Mouse (Mus musculus) lung, adult 2 months (tissue): ENCODE results near the gene Ncf4. TPM values are rescaled to one million over a fixed set of nuclear protein-coding genes. Genes with fewer than 3 reads are reported as not detected.
A peak's percentile ranks its signal among the peaks of the same experiment; 100 is the strongest.

Experiments used
- DNase-seq: peaks from one replicate; pipeline ENCODE4 v3.0.0; 2022
- H3K4me1 ChIP-seq: fragments of 200-500 bp; 2 replicates; pipeline ENCODE4 v1.6.1; 2011; ENCODE audit warnings: low read length; ENCODE audit not compliant: control insufficient read depth, insufficient read depth
- H3K4me3 ChIP-seq: fragments of 200-500 bp; replicated peaks from 2 replicates; pipeline ENCODE3; 2011; ENCODE audit warnings: low read depth, mild to moderate bottlenecking, control low read depth, low read length; ENCODE audit errors: extremely low read depth
- CTCF ChIP-seq: fragments of 200-500 bp; IDR thresholded peaks from 2 replicates; pipeline ENCODE4 v1.5.1; 2011; ENCODE audit warnings: mild to moderate bottlenecking, low read length, control low read depth; ENCODE audit not compliant: insufficient read depth
- POLR2A ChIP-seq: fragments of 200-500 bp; IDR thresholded peaks from 2 replicates; pipeline ENCODE4 v1.6.1; 2011; ENCODE audit warnings: low read depth, mild to moderate bottlenecking, control low read depth, low read length, borderline replicate concordance; ENCODE audit errors: extremely low read depth
- WGBS: fragments of 180-500 bp; shearing (Covaris S2); methylation state at CpG from one replicate; pipeline ENCODE4 v1.1.7; 2018; 5-methylcytosine and 5-hydroxymethylcytosine counted together
- polyA plus RNA-seq: library from polyadenylated mRNA; depleted of rRNA; stranded (reverse); fragments of >200 nt; gene quantifications from 2 replicates; pipeline ENCODE4 v1.2.3, GENCODE M21; 2012

Gene Ncf4
- polyA plus RNA-seq, 1 experiment = 23.0 TPM

DNA sequence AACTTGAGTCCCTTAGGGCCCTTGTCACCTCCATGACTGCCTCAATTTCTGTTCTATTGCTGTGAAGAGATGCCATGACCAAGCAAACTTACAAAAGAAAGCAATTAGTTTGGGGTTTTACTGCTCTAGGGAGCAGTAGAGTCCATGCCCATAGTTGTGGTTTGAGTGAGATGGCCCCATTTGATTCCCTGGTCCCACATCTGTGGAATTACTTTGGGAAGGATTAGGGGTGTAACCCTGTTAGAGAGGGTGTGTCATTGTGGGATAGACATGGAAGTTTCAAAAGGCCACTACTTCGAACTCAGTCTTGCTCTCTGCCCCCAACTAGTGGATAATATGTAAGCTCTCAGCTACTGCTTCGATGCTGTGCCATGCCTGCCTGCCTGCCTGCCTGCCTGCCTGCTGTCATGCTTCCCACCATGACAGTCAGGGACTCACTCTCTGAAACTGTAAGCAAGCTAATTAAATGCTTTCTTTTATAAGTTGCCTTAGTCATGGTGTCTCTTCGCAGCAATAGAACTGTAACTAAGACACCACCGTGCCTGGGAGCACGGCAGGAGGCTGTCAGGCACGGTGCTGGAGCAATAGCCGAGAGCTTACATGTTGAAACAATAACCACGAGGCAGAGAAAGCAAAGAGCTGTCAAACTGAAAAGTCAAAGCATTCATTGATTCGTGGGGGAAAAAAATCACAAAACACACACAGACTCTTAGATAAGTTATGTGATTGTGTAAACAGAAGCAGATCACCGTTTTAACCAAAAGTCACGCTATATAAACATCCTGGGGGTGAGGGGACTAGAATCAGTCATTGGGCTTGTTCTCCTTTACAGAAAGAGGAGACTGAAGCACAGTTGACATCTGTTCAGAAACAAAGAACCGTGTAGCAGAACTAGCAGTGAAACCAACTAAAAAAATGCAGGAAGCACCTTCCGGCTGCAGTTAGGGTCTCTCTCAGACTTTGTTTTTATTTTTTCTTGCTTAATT, 13.0 kb upstream of the Ncf4 start:
- TF ChIP-seq POLR2A (no peak), CTCF (no peak)
- Histone ChIP-seq H3K4me1 (no peaks in the 10 kb centered on the region), H3K4me3 (no peak overlapping the region)
- 11% methylated on average over 13 of the region's 13 CpGs for WGBS
- no peak for DNase-seq

DNA sequence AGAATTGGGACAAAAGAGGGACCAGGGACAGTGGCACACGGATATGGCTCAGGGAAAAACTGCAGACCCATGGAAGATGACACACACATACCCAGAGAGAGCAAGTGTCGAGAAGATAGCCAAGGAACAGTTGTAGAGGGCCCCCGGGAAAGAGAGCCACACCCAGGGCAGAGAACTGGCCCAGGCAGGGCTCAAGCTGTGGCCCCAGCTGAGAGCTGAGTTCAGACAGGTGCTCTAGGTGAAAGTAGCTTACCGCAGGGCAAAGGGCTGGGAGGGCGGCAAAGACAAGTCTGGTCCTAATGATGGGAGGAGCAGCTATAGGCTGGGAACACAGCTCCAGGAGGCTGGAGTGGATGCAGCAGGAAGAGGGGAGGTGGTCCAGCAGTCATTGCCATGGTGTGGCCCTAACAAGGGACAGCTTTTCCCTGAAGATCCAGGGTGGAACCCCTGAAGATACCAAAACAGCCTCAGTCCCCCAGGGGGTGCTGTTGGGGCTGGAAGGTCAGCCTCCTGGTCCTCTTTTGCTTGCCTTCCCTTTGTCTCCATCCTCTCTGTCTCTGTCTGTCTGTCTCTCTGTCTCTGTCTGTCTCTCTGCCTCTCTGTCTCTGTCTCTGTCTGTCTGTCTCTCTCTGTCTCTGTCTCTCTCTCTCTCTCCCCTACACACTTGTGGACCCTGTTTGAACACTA, 9.6 kb upstream of the Ncf4 start:
- DNase-seq = no peak
- no peaks in the 10 kb centered on the region for H3K4me1 ChIP-seq
- TF ChIP-seq CTCF (no peak), POLR2A (no peak)
- H3K4me3 ChIP-seq = no peak overlapping the region
- 81% methylated on average over 5 of the region's 5 CpGs for WGBS

DNA sequence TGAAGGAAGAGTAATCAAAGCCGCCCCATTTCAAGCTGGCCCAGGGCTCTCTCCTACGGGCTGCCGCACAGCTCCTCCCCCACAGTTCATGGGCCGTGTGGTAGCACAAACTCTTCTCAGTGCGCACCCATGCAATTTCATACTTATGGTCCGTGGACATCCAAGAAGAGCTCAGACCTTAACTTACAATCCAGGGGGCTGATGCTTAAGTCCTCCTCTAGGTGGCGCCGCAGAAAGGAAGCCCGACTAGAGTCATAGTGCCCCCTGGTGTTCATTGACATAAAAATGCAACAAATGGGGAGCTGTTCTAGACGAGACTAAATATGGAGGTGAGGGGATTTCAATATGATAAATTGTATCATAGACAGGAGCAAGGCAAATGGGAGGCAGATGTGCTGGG, 5.1 kb upstream of the Ncf4 start:
- TF ChIP-seq CTCF = peak; percentile 89
- TF ChIP-seq POLR2A = no peak
- 19% methylated on average over 10 of the region's 10 CpGs for WGBS
- Histone ChIP-seq H3K4me3 (no peak overlapping the region), H3K4me1 (no peaks in the 10 kb centered on the region)
- DNase-seq = peak; percentile 32

DNA sequence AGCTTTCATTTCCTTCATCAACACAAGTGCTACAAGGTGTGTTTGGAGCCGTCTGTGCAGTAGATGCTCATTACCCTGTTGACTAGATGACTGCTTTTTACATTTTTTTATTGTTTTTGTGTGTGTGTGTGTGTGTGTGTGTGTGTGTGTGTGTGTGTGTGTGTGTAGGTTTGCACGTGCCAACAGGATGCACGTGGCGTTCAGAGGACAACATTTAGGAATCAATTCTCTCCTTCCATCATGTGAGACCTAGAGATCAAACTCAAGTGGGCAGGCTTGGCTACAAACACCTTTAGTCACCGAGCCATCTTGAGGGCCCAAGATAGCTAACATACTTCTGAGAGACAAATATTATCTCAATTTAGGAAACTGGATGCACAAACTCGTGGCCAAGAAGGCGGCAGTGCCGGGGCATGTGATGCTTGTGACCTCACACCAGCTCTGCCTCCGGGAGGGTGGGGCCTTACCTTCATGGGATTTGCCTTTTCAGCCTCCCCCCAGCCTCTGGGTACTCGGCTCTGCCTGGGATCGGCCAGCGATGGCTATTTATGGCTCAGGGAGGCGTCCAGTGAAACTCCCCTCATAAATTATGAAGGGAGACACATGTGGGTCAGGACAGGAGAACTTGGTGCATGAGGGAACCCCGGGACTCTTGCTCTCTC, 4.5 kb upstream of the Ncf4 start:
- WGBS = 55% methylated on average over 14 of the region's 14 CpGs
- DNase-seq = no peak
- no peak for TF ChIP-seq POLR2A
- no peak for TF ChIP-seq CTCF
- Histone ChIP-seq H3K4me1 (no peaks in the 10 kb centered on the region), H3K4me3 (no peak overlapping the region)

DNA sequence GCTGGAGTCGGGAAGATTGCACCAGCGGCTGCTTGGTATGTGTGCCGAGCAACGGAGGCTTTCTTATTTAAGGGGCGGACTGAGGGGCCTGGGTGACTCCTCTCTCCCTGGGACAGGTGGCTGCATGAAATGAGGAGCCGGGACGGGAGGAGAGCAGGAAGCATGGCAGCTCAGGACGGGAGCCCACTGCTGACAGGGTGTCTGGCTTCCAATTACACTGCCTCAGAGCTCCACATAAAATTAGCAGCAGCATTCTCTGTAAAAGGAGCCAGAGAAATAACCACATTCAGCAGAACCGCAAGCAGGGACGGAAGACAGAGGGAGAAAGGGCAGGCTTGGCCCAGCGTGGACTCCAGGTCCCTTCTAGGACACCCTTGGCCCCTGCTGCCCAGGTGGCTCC, 3.3 kb upstream of the Ncf4 start:
- TF ChIP-seq POLR2A (no peak), CTCF (no peak)
- DNase-seq = no peak
- Histone ChIP-seq H3K4me1 (no peaks in the 10 kb centered on the region), H3K4me3 (no peak overlapping the region)
- WGBS = 46% methylated on average over 11 of the region's 11 CpGs

DNA sequence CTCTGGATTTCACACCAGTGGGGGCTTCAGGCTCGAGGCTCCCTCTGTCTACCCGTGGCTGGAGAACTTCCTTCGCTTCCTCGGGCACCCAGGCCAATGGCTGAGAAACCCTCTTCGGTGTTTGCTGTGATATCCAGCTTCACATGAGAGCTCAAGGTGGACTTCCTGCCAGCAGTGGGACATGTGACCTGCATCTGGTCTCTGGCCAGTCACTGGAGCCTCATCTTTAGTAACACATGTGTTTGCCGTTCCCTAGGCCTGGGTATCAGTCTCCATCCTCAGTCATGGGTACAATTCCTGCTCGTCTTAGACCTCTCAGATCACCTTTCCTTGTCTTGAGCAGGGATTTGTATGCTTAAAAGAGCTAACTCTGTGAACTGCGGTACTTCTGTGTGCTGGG, 1.5 kb upstream of the Ncf4 start:
- DNase-seq = no peak
- Histone ChIP-seq H3K4me3 (no peak overlapping the region), H3K4me1 (0 out of 2 replicates have a peak, but pooled peaks cover 2% of the 10 kb centered on the region)
- TF ChIP-seq POLR2A = no peak
- no peak for TF ChIP-seq CTCF
- 76% methylated on average over 8 of the region's 8 CpGs for WGBS

DNA sequence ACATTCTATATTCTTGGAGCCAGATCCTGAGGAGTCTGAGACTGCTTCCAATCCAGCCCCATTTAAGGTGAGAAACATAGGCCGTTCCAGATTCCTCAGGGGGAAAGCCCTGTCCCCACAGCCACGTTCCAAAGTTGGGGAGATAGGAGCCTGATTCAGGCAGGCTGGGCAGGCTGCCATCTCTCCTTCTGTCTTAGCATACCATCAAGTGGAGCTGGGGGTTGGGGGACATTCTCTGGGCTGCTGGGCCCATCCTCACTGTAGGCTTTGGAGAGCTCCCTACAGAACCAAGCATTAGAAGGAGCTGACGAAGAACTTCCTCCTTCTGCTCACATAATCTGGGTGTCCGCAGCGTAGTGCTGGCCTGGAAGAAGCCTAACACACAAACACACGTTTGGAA, 827 bp upstream of the Ncf4 start:
- no peak overlapping the region for H3K4me3 ChIP-seq
- H3K4me1 ChIP-seq = peaks cover 6% of the 10 kb centered on the region; the same call in 1 of the 2 replicates
- WGBS = 51% methylated on average over 6 of the region's 6 CpGs
- no peak for DNase-seq
- TF ChIP-seq CTCF = no peak
- TF ChIP-seq POLR2A = no peak

DNA sequence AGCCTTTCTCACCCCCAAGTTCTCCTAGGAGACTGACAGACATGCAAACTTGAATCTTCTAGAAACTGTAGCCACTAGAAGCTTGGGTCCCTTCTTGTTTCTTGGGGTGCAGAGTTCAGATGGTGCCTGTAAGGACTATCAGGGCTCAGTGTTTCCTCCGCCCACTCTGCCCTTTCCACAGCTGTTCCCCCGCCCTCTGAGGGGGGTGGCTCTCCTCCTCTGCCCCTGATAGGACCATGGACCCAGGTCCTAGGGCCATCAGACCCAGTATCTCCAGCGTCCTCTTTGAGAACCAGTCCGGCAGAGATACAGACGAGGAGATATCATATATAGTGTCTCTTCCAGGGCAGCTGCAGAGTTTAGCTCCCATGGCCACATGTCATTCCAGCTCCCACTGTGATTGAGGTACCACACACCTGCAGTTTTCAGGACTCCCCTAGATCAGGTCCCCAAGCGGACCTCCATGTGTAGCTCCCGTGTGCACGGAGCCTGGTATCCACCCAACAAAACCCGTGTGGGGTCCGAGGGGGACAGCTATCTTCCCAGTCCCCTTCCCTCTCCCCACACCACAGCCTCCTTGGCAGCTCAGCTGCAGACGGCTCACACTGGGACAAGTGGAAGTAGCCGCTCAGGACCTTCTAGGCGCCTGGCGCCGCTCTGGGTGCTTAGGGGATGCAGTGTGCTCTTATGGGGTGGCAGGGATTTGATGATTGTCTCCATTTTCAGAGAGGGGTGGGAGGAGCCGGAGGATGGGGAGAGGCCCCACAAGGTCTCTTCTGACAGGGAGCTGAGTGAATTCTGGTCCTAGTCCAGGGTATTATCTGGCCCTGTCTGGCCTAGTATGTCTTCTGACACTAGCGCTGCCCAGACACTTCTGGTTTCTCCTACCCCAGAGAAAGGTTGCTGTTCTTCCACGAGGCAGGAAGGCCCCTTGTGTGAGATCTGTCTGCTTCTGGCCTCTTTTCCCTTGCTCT, 1.8 kb downstream of the Ncf4 start:
- no peak for TF ChIP-seq CTCF
- TF ChIP-seq POLR2A = no peak
- Histone ChIP-seq H3K4me3 (no peak overlapping the region), H3K4me1 (peaks cover 6% of the 10 kb centered on the region; the same call in 1 of the 2 replicates)
- no peak for DNase-seq
- WGBS = 65% methylated on average over 18 of the region's 18 CpGs
